Mouse (Mus musculus) left cerebral cortex, postnatal 14 days (tissue): ENCODE data around the gene Hpf1. TPM values are rescaled to one million over a fixed set of nuclear protein-coding genes. Genes with fewer than 3 reads are reported as not detected.

ENCODE experiments used
- total RNA-seq, 2 experiments: library from RNA; stranded (reverse); gene quantifications; 2 replicates each; pipeline ENCODE4 v1.2.3; 2021

The Hpf1 gene
- total RNA-seq, 2 experiments from 2014 or later: 43.0 to 43.9 TPM

Other genes with a start within 250 kb of the Hpf1 start
- 100 to 1,000 TPM; 142 to 144 TPM for gene Clcn3, start 92.9 kb downstream of the Hpf1 start, total RNA-seq
- 10 to 100 TPM; 25.2 to 28.5 TPM for gene Nek1, start 102.8 kb downstream of the Hpf1 start, total RNA-seq